Mouse (Mus musculus): ENCODE measurements around the gene Cd160. TPM values are rescaled to one million over a fixed set of nuclear protein-coding genes. Genes with fewer than 3 reads are reported as not detected.

The Cd160 gene
- total RNA-seq, 2 experiments from 2014 or later: not detected

GRCm38 (mm10) chr3:96757691-96758090 lies 71.5 kb downstream of the Cd160 start:
- DNase-seq: peak; percentile 19

GRCm38 (mm10) chr3:96755935-96756334 lies 73.2 kb downstream of the Cd160 start:
- no peak for DNase-seq

Other genes with a start within 250 kb of the Cd160 start
- 10 to 100 TPM; 32.1 to 32.7 TPM for gene Polr3gl, start 235.2 kb downstream of the Cd160 start, total RNA-seq (2021)
- 1 to 10 TPM in 1 of 2 experiments, under 1 TPM in 1; 0.96 to 1.9 TPM for gene Ankrd34a, start 232.7 kb downstream of the Cd160 start, total RNA-seq (2021)
- 10 to 100 TPM; 24.1 to 26.9 TPM for gene Lix1l, start 228.2 kb downstream of the Cd160 start, total RNA-seq (2021)
- 10 to 100 TPM; 57.0 to 65.1 TPM for gene Rbm8a, start 199.4 kb downstream of the Cd160 start, total RNA-seq (2021)
- gene Pex11b, start 194.0 kb downstream of the Cd160 start, total RNA-seq (2021): 10 to 100 TPM; 23.6 to 26.7 TPM
- gene Gm42957, start 193.9 kb downstream of the Cd160 start, total RNA-seq (2021): under 1 TPM; 0.35 to 0.50 TPM
- gene Itga10, start 183.8 kb downstream of the Cd160 start, total RNA-seq (2021): 1 to 10 TPM; 3.4 to 5.4 TPM
- gene Ankrd35, start 159.2 kb downstream of the Cd160 start, total RNA-seq (2021): 1 to 10 TPM; 1.4 to 1.6 TPM
- 10 to 100 TPM; 18.0 to 29.1 TPM for gene Pias3, start 133.0 kb downstream of the Cd160 start, total RNA-seq (2021)
- gene Nudt17, start 120.8 kb downstream of the Cd160 start, total RNA-seq (2021): 1 to 10 TPM in 1 of 2 experiments, under 1 TPM in 1; 0.92 to 1.5 TPM
- gene Polr3c, start 101.7 kb downstream of the Cd160 start, total RNA-seq (2021): 10 to 100 TPM; 18.4 to 19.9 TPM
- 10 to 100 TPM; 49.0 to 58.9 TPM for gene Rnf115, start 101.7 kb downstream of the Cd160 start, total RNA-seq (2021)
- gene Pdzk1, start 67 bp downstream of the Cd160 start, total RNA-seq (2021): not detected
- 1 to 10 TPM; 2.7 to 4.2 TPM for gene Gja5, start 75.3 kb upstream of the Cd160 start, total RNA-seq (2021)
- gene Gpr89, start 76.0 kb upstream of the Cd160 start, total RNA-seq (2021): 10 to 100 TPM; 19.7 to 19.8 TPM
- gene Gja8, start 96.7 kb upstream of the Cd160 start, total RNA-seq (2021): not detected